Mouse (Mus musculus) limb, embryonic 14.5 days (tissue): ENCODE data around the gene Cfap58. TPM values are rescaled to one million over a fixed set of nuclear protein-coding genes. Genes with fewer than 3 reads are reported as not detected.

ENCODE experiments used
- ATAC-seq: fragments of 200-750 bp; cut with Nextera tagmentation; 2 replicates; pipeline ENCODE4 v1.8.0; 2017; ENCODE audit warnings: low read depth, moderate number of reproducible peaks, moderate TSS enrichment; ENCODE audit not compliant: low FRiP score
- DNase-seq: peaks from one replicate; pipeline ENCODE4 v3.0.0-alpha.2; 2015; ENCODE audit warnings: low spot score
- H3K27ac ChIP-seq: fragments of 300-500 bp; sonication (generic); replicated peaks from 2 replicates; pipeline ENCODE4 v1.5.1; 2014; ENCODE audit warnings: low read depth, mild to moderate bottlenecking, low read length, moderate library complexity, mixed read lengths
- H3K27me3 ChIP-seq: fragments of 300-500 bp; sonication (generic); 2 replicates; pipeline ENCODE4 v1.6.1; 2014; ENCODE audit warnings: low read length, mixed read lengths; ENCODE audit not compliant: control insufficient read depth, insufficient read depth
- H3K36me3 ChIP-seq: fragments of 300-500 bp; sonication (generic); 2 replicates; pipeline ENCODE4 v1.6.1; 2014; ENCODE audit warnings: mild to moderate bottlenecking, low read length, moderate library complexity, mixed read lengths; ENCODE audit not compliant: control insufficient read depth, insufficient read depth
- H3K4me1 ChIP-seq: fragments of 300-500 bp; sonication (generic); 2 replicates; pipeline ENCODE4 v1.6.1; 2014; ENCODE audit warnings: antibody characterized with exemption, low read length, mixed read lengths; ENCODE audit not compliant: control insufficient read depth, insufficient read depth
- H3K4me2 ChIP-seq: fragments of 300-500 bp; sonication (generic); replicated peaks from 2 replicates; pipeline ENCODE4 v1.6.1; 2014; ENCODE audit warnings: low read depth, mild to moderate bottlenecking, low read length, moderate library complexity; ENCODE audit not compliant: severe bottlenecking
- H3K4me3 ChIP-seq: fragments of 300-500 bp; sonication (generic); replicated peaks from 2 replicates; pipeline ENCODE4 v1.5.1; 2014; ENCODE audit warnings: low read length
- H3K9ac ChIP-seq: fragments of 300-500 bp; sonication (generic); 2 replicates; pipeline ENCODE4 v1.6.1; 2014; ENCODE audit warnings: mild to moderate bottlenecking, low read depth, low read length, moderate library complexity; ENCODE audit not compliant: severe bottlenecking
- H3K9me3 ChIP-seq: fragments of 300-500 bp; sonication (generic); 2 replicates; pipeline ENCODE4 v1.6.1; 2016; ENCODE audit warnings: low read length; ENCODE audit not compliant: control insufficient read depth
- POLR2A ChIP-seq: fragments of 200-500 bp; IDR thresholded peaks from 2 replicates; pipeline ENCODE4 v1.8.0; 2012; ENCODE audit warnings: inconsistent platforms, mild to moderate bottlenecking, moderate library complexity, borderline replicate concordance; ENCODE audit not compliant: insufficient read depth, insufficient read length; ENCODE audit errors: extremely low read depth
- WGBS: fragments of 180-500 bp; shearing (Covaris S2); extraction: QIAGEN DNeasy Blood & Tissue Kit; methylation state at CpG from one replicate; pipeline ENCODE4 v1.1.7; 2014; 5-methylcytosine and 5-hydroxymethylcytosine counted together
- polyA plus RNA-seq, 2 experiments: library from polyadenylated mRNA; depleted of rRNA in 1 of 2; stranded (reverse) in 1 of 2; unstranded in 1 of 2; fragments of >200 nt; fragmentation: Nextera tagmentation in 1 of 2; extraction: Ambion mirVana in 1 of 2; gene quantifications; 2 replicates each; pipeline versions ENCODE4 v1.2.1 to v1.2.3; 2012 to 2014

The Cfap58 gene
- polyA plus RNA-seq, 2 experiments, result 0.05 to 0.07 TPM

DNA sequence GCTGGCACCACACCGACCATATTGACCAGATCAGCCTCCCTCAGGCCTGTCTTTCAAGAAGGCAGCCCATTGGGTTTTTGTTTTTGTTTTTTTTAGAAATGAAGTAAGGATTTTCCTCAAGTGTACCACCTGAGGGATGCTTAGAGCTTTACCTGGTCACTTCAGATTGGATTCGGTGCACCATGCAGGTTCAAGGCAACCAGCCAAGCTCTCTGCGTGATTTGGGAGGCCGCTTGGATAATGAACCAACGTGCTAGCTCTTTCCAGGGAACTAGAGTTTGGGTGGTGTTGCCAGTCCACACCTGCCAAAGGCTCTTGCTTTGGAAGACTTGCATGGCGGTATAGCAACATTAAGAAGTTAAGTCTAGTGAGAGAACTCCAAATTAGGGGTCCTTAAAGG is 44.4 kb upstream of the Cfap58 start:
- TF ChIP-seq POLR2A, result no peak
- Histone ChIP-seq H3K27ac (no peak overlapping the region), H3K9ac (no peak overlapping the region), H3K36me3 (peaks cover 50% of the 10 kb centered on the region), H3K4me1 (peaks cover 17% of the 10 kb centered on the region; the same call in 1 of the 2 replicates), H3K27me3 (no peaks in the 10 kb centered on the region), H3K4me3 (no peak overlapping the region), H3K9me3 (no peaks in the 10 kb centered on the region), H3K4me2 (no peak overlapping the region)
- no peak for DNase-seq
- 88% methylated on average over 6 of the region's 6 CpGs for WGBS
- ATAC-seq, result no peak

DNA sequence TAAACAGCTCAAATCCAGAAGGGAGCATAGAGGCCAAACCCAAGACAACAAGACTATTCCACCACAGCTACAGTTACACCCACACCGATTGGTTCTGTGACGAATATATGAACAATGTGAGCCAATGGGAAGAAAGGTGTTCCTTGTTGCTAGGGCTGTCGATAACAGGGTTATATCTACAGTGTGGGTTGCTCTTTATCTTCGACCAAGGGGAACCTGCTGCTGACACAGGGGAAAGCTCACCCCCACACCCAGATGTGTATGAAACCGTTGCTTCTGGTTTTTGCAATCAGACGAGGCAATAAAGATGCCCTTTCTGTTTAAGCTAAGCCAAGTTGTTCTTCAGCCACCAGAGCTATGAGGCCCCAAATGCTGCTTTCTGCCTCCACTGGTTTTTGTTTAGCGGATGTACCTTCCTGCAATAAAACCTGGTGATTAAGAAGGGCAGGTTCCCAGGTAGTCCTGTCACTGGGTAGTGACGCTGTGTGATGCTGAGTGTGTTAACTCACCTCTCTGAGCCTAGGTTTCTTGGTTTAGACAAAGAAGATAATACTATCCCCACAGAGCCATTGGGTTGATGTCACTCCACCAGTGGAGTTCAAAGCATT is 38.9 kb upstream of the Cfap58 start:
- peaks cover 22% of the 10 kb centered on the region for H3K4me1 ChIP-seq
- H3K36me3 ChIP-seq, result peaks cover 46% of the 10 kb centered on the region
- no peak for DNase-seq
- no peaks in the 10 kb centered on the region for H3K9me3 ChIP-seq
- H3K9ac ChIP-seq, result no peak overlapping the region
- 74% methylated on average over 8 of the region's 8 CpGs for WGBS
- no peak overlapping the region for H3K4me3 ChIP-seq
- no peaks in the 10 kb centered on the region for H3K27me3 ChIP-seq
- no peak overlapping the region for H3K4me2 ChIP-seq
- no peak overlapping the region for H3K27ac ChIP-seq
- TF ChIP-seq POLR2A, result no peak
- no peak for ATAC-seq

DNA sequence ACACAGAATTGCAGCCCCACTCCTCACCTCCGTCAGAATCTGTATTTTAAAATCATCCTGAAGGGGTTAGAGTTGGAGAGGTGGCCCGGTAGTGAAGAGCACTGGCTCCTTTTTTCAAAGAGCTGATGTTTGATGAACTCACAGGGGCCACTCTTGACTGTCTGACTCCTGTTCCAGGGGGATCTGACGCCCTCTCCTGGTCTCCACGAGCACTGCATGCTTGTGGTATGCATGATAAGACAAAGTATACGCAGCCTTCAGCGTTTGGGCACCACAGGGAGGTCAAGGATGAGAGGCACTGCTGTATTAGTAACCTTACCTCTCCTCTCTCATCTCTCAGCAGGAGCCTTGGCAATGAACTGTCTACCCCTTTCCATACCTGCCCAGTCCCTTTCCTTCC is 37.5 kb upstream of the Cfap58 start:
- no peaks in the 10 kb centered on the region for H3K27me3 ChIP-seq
- H3K27ac ChIP-seq, result no peak overlapping the region
- H3K4me3 ChIP-seq, result no peak overlapping the region
- no peak for TF ChIP-seq POLR2A
- no peak for DNase-seq
- WGBS, result 65% methylated on average over 6 of the region's 6 CpGs
- no peak overlapping the region for H3K4me2 ChIP-seq
- H3K36me3 ChIP-seq, result peaks cover 32% of the 10 kb centered on the region
- no peaks in the 10 kb centered on the region for H3K9me3 ChIP-seq
- no peak for ATAC-seq
- H3K4me1 ChIP-seq, result peaks cover 26% of the 10 kb centered on the region
- no peak overlapping the region for H3K9ac ChIP-seq

DNA sequence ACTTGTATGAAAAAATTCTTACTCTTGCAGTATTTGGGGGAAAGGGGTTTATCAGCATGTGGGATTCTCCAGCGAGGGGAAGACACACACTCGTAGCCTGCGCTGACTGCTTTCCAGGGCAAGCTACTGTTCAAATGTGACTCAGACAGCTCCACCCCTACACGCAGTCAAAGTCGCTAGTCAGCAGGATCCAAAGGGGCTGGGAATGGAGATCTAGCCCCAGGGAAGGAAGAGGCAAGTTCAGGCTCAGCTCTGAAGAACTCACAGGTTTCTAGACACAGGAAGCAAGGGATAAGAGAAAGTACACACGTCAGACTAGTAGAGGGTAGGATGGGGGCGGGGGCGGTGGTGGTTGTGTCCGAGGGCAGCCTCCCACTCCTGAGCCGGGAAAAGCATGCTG is 36.9 kb upstream of the Cfap58 start:
- Histone ChIP-seq H3K4me2 (no peak overlapping the region), H3K4me1 (peaks cover 26% of the 10 kb centered on the region), H3K9ac (no peak overlapping the region), H3K4me3 (no peak overlapping the region), H3K27me3 (no peaks in the 10 kb centered on the region), H3K27ac (no peak overlapping the region), H3K36me3 (peaks cover 26% of the 10 kb centered on the region), H3K9me3 (no peaks in the 10 kb centered on the region)
- WGBS, result 81% methylated on average over 10 of the region's 10 CpGs
- DNase-seq (no peak), ATAC-seq (no peak)
- no peak for TF ChIP-seq POLR2A

DNA sequence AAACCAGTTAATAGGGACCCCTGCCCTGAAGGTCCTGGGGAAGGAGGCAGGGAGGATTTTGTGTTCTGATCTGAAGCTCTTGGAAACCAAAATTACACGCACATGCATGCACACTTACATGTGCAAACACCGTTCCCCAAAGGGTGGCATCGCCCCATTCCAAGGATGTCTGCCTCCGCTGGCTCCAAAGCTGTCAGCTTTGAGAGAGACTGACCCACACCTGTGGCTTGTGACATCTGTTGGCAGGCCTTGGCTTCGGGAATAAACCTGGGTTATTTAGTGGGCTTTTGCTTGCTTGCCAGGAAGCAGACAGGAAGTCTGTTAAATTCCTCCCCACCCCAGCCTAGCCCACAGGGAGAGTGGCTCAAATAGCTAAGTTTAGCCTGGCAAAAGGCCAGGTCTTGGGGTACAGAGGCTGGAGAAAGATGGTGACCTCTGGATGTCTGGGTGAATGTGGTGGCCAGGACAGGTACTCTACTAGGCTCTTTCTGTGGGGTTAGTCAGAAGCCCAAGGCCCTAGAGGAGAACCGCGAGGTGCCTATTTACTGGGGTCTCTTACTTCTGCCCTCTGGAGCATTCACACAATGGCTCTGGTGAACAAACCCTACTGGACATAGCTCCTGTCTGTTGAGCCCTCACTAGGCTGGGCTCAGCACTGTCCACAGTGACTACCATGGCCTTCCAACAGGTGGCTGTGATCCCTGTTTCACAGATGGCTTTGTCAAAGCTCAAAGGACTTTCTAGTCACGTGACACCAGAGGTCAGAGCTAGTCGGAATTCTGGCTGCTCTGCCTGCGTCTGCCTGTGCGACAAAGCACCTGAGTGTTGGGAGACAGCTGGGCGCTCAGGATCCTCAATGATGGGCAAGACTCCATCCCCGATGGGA is 34.9 kb upstream of the Cfap58 start:
- 36% methylated on average over 13 of the region's 13 CpGs for WGBS
- no peak for DNase-seq
- H3K27ac ChIP-seq, result peak overlapping the region; percentile 38; the same call in 1 of the 2 replicates

More for the DNA sequence above, 34.9 kb upstream of the Cfap58 start:
- no peak for TF ChIP-seq POLR2A
- Histone ChIP-seq H3K4me1 (peaks cover 26% of the 10 kb centered on the region), H3K36me3 (peaks cover 7% of the 10 kb centered on the region; the same call in 1 of the 2 replicates), H3K9me3 (no peaks in the 10 kb centered on the region), H3K9ac (peak overlapping the region; percentile 28; the same call in 1 of the 2 replicates), H3K4me3 (no peak overlapping the region), H3K4me2 (no peak overlapping the region), H3K27me3 (no peaks in the 10 kb centered on the region)
- 0 out of 2 replicates have a peak, but pooled peaks have one; percentile 19 for ATAC-seq
